16 mouse cellular contexts compared by ENCODE assay signal in genomic region chr5:65151767-65152166, GRCm38 (mm10). TPM values are rescaled to one million over a fixed set of nuclear protein-coding genes. Genes with fewer than 3 reads are reported as not detected.
"Had no signal": no experiment of that assay in that cellular context is flagged by ENCODE, and none has a peak within 500 bp of the region (broad histone marks: within the 10 kb centered on the region; RNA-seq: fewer than 3 reads in every experiment).

No protein-coding gene starts in this region.

- DNase-seq: lung, adult 18-20 months; lung, embryonic 14.5 days; lung, postnatal 10 days; lung, postnatal 4 days; retina, postnatal 1 day; right cerebral cortex, adult 18-20 months; thymus, adult 18-20 months; thymus, postnatal 14 days; thymus, postnatal 36 days had no signal

- H3K4me2 ChIP-seq: lung, embryonic 14.5 days; midbrain, embryonic 12.5 days; stomach, embryonic 15.5 days had no signal

- H3K4me3 ChIP-seq: midbrain, embryonic 10.5 days; midbrain, embryonic 12.5 days; myocyte; stomach, embryonic 15.5 days had no signal

- H3K9ac ChIP-seq: liver, embryonic 14.5 days; lung, embryonic 14.5 days; midbrain, embryonic 12.5 days; stomach, embryonic 15.5 days had no signal

- H3K4me1 ChIP-seq: midbrain, embryonic 12.5 days; stomach, embryonic 15.5 days had no signal

- H3K9me3 ChIP-seq: midbrain, embryonic 10.5 days; midbrain, embryonic 12.5 days; stomach, embryonic 15.5 days had no signal

- H3K27me3 ChIP-seq: midbrain, embryonic 12.5 days; stomach, embryonic 15.5 days had no signal

- H3K36me3 ChIP-seq: stomach, embryonic 15.5 days had no signal

- H3K27ac ChIP-seq: liver, embryonic 14.5 days; midbrain, embryonic 10.5 days; midbrain, embryonic 12.5 days; stomach, embryonic 15.5 days had no signal

RNA-seq across cellular contexts. Expression of gene Tmem156, which starts 59.8 kb away (rescaled TPM):
- polyA plus RNA-seq: midbrain, embryonic 10.5 days; midbrain, embryonic 16.5 days; neural tube, embryonic 14.5 days had no signal
